Mouse (Mus musculus) heart, embryonic 12.5 days (tissue): ENCODE measurements around the gene Gm28551. TPM values are rescaled to one million over a fixed set of nuclear protein-coding genes. Genes with fewer than 3 reads are reported as not detected.
"Not testable (repeated sequence)": the region's sequence is repeated elsewhere in the genome, so short reads cannot be mapped to it uniquely, and the experiment has no call there.

Experiments used
- ATAC-seq: fragments of 200-750 bp; cut with Nextera tagmentation; 2 replicates; pipeline ENCODE4 v1.8.0; 2017; ENCODE audit warnings: moderate TSS enrichment, moderate library complexity; ENCODE audit not compliant: insufficient number of reproducible peaks, low FRiP score
- H3K27ac ChIP-seq: fragments of 300-500 bp; sonication (generic); 2 replicates; pipeline ENCODE4 v1.5.1; 2016; ENCODE audit warnings: mild to moderate bottlenecking, moderate library complexity; ENCODE audit not compliant: poor library complexity, severe bottlenecking
- H3K27me3 ChIP-seq: fragments of 300-500 bp; sonication (generic); replicated peaks from 2 replicates; pipeline ENCODE4 v1.6.1; 2016; ENCODE audit warnings: mild to moderate bottlenecking, moderate library complexity
- H3K36me3 ChIP-seq: fragments of 300-500 bp; sonication (generic); 2 replicates; pipeline ENCODE4 v1.6.1; 2016; ENCODE audit warnings: mild to moderate bottlenecking, moderate library complexity
- H3K4me1 ChIP-seq: fragments of 300-500 bp; sonication (generic); replicated peaks from 2 replicates; pipeline ENCODE4 v1.6.1; 2016; ENCODE audit warnings: mild to moderate bottlenecking
- H3K4me2 ChIP-seq: fragments of 300-500 bp; sonication (generic); 2 replicates; pipeline ENCODE4 v1.6.1; 2016; ENCODE audit warnings: mild to moderate bottlenecking, moderate library complexity
- H3K4me3 ChIP-seq: fragments of 300-500 bp; sonication (generic); 2 replicates; pipeline ENCODE4 v1.5.1; 2016; ENCODE audit warnings: mild to moderate bottlenecking
- H3K9ac ChIP-seq: fragments of 300-500 bp; sonication (generic); 2 replicates; pipeline ENCODE4 v1.6.1; 2016; ENCODE audit warnings: mild to moderate bottlenecking, moderate library complexity
- H3K9me3 ChIP-seq: fragments of 300-500 bp; sonication (generic); replicated peaks from 2 replicates; pipeline ENCODE4 v1.6.1; 2016; ENCODE audit warnings: mild to moderate bottlenecking, moderate library complexity
- WGBS: fragments of 180-500 bp; shearing (Covaris S2); methylation state at CpG from one replicate; pipeline ENCODE4 v1.1.7; 2016; 5-methylcytosine and 5-hydroxymethylcytosine counted together
- polyA plus RNA-seq: library from polyadenylated mRNA; unstranded; fragments of >200 nt; fragmentation: Nextera tagmentation; extraction: Ambion mirVana; gene quantifications from 2 replicates; pipeline ENCODE4 v1.2.1, GENCODE M21; 2016

The Gm28551 gene
- polyA plus RNA-seq: 0.13 and 0.57 TPM in 2 replicates

DNA sequence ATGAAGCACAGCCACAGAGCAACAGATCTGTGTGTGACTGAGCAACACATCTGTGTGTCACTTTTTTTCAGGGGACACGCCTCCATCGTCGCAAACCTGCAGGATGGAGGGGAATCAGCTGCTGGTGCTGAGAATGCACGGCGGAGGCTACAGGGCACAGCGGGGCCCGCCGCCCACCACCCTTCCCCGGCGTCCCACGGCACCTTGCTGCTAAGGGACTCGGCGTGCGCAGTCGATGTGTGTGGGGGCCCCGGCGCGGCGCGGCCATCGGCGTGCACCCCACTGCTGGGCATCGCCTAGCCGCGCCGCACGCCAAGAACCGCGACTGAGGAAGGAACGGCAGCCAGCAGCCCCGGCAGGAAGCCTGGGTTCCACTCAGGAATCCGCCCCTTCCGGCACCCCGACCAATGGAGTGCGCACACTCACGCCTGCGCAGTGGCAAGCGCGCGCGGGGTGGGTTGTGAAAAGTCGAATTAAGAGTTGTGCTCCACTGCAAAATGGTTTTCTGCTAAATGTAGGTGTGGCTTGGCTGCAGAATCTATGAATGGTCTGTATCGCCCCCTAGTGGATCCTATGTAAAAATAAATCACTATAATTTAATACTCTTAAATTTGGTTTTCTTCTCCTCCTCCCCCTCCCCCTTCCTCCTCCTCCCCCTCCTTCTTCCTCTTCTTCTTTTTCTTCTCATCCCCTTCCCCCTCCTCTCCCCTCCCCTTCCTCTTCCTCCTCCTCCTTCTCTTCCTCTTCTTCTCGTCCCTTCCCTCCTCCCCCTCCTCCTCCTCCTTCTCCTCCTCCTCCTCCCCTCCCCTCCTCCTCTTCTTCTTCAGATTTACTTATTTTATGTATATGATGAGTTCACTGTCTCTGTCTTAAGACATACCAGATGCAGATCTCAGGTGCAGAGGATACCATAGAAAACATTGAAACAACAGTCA lies at the start of gene Gm28551, which contains the start of the genes Asdurf and Asnsd1:
Gm28551 (minus strand) TSS at position 341 of the 935 bp plus-strand sequence.
Asdurf (minus strand) TSS at position 293 of the 935 bp plus-strand sequence.
Asnsd1 (minus strand) TSS at position 426 of the 935 bp plus-strand sequence.
- Histone ChIP-seq H3K9ac (peak within 1 kb of the TSS; percentile 92), H3K9me3 (no peaks in the 10 kb centered on the region), H3K4me2 (peak within 1 kb of the TSS; percentile 65), H3K27ac (peak within 1 kb of the TSS; percentile 80), H3K4me3 (peak within 1 kb of the TSS; percentile 85), H3K27me3 (no peaks in the 10 kb centered on the region), H3K4me1 (peaks cover 6% of the 10 kb centered on the region), H3K36me3 (peaks cover 21% of the 10 kb centered on the region)
- ATAC-seq: peak; percentile 99
- WGBS: under 1% methylated on average over 43 of the region's 44 CpGs

DNA sequence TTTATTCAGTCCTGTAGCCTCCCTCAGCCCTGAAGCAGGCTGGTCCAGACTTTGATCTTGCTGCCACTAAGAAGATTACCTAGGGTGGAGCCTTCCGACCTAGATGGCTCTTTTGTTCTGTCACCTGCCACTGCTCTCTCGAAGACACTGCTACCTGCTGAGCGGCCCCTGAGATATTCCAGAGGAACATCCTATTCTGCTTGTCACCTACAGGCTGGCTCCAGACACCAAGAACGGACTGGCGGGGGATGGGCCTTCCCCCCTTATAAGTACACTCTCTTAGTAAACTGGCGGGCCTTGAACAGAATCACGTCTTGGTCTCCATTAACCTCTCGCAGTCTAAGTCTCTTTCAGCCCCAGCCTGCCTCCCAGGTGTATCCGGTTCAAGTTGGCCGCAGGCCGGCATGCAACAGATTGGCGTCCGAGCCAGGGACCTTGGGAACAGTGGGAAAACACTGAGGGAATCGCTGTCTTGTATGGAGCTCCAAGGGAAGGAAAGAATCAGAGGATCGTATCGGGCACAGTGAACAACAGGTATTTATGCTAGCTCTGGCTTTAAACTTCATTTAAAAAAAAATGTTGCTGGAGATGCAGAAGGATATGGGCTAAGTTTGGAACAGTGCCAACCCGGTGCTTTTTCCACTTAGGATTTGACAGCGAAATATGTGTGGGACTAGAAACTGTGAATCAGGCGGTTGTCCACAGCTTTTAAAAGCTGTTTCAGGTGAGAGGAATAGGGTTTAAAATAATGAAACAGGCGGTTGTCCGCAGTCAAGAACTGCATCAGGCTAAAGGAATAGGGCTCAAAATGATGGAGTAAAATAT lies 41.7 kb upstream of the Gm28551 start:
- peak overlapping the region; percentile 57 for H3K4me2 ChIP-seq
- H3K36me3 ChIP-seq, H3K4me1 ChIP-seq, H3K27ac ChIP-seq, ATAC-seq, H3K9ac ChIP-seq, H3K27me3 ChIP-seq, H3K9me3 ChIP-seq: not testable (repeated sequence)
- WGBS: 21% methylated on average over 21 of the region's 21 CpGs
- H3K4me3 ChIP-seq: peak overlapping the region; percentile 24

DNA sequence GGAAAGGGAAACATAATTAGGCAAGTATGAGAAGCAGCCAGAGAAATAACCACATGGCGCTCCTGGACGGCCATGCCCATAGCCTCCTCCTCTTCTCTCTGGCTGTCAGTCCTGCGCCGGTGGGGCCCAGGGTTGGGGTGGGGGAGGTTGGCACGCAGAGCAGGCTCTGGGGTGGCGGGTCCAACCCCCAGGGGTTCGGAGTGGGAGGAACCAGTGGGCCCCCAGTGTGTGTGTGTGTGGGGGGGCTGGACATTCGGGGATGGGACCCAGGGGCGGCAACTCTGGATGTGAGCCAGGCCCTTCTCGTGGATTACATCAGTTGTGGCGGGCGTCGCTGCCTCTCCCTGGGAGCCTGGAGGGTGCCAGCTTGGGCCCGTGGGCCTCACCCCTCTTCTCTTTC lies 36.3 kb upstream of the Gm28551 start:
- H3K27ac ChIP-seq: no peak overlapping the region
- no peak overlapping the region for H3K9ac ChIP-seq
- WGBS: 94% methylated on average over 14 of the region's 14 CpGs
- H3K36me3 ChIP-seq: no peaks in the 10 kb centered on the region
- H3K4me1 ChIP-seq: 0 out of 2 replicates have a peak, but pooled peaks cover under 1% of the 10 kb centered on the region
- no peaks in the 10 kb centered on the region for H3K27me3 ChIP-seq
- H3K4me3 ChIP-seq: no peak overlapping the region
- no peak for ATAC-seq
- peaks cover 14% of the 10 kb centered on the region for H3K9me3 ChIP-seq
- H3K4me2 ChIP-seq: no peak overlapping the region

DNA sequence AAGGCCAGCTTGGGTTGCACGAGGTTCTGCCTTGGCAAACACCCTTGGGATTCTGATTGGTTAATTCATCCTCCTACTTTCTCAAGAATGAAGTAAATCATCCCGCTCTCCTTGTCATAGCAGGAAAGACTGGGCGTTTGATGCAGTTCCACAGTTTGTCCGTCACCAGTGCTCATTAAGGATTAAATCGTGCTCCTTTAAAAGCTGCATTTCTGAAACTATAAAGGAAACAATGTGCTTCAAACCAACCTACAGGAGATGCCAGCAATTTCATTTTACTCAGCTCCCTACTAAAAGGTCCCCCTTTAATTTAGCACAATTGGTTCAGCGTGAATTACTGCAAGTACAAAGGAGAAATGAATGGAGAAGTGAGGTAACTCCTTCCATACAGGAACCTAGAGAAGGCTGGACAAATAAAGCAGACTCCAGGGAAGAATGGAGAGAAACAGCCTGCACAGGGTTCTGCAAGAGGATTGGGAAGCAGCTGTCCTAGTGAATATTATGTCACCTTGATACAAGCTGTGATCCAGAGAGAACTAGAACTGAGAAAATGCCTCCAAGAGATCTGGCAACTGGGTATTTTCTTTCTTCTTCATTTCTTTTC lies 31.7 kb upstream of the Gm28551 start:
- H3K4me2 ChIP-seq: no peak overlapping the region
- WGBS: 79% methylated on average over 6 of the region's 6 CpGs
- H3K9ac ChIP-seq: no peak overlapping the region
- no peaks in the 10 kb centered on the region for H3K4me1 ChIP-seq
- H3K9me3 ChIP-seq: peaks cover 10% of the 10 kb centered on the region; the same call in 1 of the 2 replicates
- no peaks in the 10 kb centered on the region for H3K36me3 ChIP-seq
- ATAC-seq: no peak
- no peak overlapping the region for H3K27ac ChIP-seq
- H3K4me3 ChIP-seq: no peak overlapping the region
- H3K27me3 ChIP-seq: no peaks in the 10 kb centered on the region

DNA sequence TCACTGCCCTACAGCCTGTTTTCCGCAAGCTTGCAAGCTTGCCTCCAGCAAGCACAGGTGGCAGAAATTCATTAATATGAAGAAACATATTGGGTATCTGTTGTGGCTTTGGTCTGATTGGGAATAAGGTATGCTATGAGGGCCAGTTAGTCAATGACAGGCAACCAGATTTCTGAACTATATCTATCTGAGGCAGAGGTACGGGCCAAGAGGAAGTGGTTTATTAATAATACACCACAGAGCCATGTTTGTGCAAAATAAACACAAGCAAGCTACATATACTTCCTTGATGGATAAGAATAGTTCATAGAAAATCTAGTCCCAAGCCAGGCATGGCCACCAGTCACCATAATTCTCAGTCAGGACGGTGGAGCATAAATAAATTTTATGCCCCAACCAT lies 25.3 kb upstream of the Gm28551 start:
- Histone ChIP-seq H3K9ac (no peak overlapping the region), H3K4me3 (no peak overlapping the region), H3K9me3 (0 out of 2 replicates have a peak, but pooled peaks cover 9% of the 10 kb centered on the region), H3K4me1 (no peaks in the 10 kb centered on the region), H3K27me3 (no peaks in the 10 kb centered on the region), H3K36me3 (no peaks in the 10 kb centered on the region), H3K4me2 (no peak overlapping the region), H3K27ac (no peak overlapping the region)
- ATAC-seq: no peak
- 76% methylated on average over 3 of the region's 3 CpGs for WGBS

DNA sequence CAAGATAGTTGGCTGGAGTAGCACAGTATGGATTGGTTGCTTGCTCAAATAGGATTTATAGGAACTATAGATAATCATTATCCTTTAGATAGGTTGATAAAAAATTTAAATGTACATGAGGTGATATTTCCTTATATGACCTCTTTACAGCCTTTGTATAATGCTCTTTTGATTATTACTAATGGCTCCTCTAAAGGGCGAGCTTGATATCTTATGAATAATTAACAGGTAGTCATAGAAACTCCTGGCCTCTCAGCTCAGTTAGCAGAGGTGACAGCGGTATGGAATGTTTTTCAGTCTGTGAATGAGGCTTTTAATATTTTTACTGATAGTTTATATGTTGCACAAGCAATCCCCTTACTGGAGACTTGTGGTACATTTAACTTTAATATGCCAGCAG lies 23.5 kb upstream of the Gm28551 start:
- H3K4me2 ChIP-seq, H3K27ac ChIP-seq, H3K9me3 ChIP-seq, H3K9ac ChIP-seq, H3K27me3 ChIP-seq, ATAC-seq, H3K36me3 ChIP-seq, H3K4me3 ChIP-seq, H3K4me1 ChIP-seq: not testable (repeated sequence)
- 82% methylated on average over 2 of the region's 2 CpGs for WGBS

DNA sequence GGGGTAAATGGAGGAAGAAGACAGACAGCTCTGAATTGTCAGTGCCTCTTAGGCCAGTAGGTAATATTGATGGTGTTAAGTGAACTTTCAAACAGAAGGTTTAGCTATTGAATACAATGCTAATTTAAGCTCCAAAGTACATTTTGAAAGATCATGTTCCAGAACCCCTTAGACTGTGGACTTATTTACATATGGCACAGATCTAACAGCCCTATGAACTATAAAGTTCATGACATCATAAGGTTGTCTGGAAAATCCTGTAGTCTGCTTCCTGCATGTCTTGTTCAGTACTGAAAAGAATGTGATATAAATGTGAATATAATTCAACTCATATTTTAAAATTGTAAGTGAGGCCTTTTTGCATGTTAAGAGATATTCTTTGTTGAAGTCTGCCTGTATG lies 6.5 kb upstream of the Gm28551 start:
- Histone ChIP-seq H3K36me3 (no peaks in the 10 kb centered on the region), H3K27ac (no peak overlapping the region), H3K27me3 (no peaks in the 10 kb centered on the region), H3K4me3 (no peak overlapping the region), H3K4me2 (no peak overlapping the region), H3K9ac (no peak overlapping the region), H3K4me1 (no peaks in the 10 kb centered on the region), H3K9me3 (no peaks in the 10 kb centered on the region)
- no peak for ATAC-seq

DNA sequence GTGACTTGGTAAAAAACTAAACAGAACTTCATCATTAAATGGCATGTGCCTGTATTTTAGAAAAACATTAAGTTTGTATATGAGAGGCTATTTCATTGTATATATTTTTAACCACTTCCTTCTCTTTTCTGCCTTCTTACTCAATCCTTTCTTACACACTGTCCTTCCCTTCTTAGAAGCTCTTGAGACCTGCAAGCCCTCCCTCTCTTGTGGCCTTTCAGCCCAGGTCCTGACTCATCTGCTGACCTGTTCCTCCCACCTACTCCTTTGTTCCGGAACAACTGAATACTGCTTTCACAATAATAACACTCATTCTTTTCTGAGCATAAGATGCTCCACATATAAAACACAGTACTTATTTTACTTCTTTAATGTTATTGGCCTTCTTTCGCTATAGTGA lies 11.4 kb downstream of the Gm28551 start:
- Histone ChIP-seq H3K9me3 (peaks cover 11% of the 10 kb centered on the region; the same call in 1 of the 2 replicates), H3K4me3 (no peak overlapping the region), H3K36me3 (peaks cover 48% of the 10 kb centered on the region), H3K9ac (no peak overlapping the region), H3K4me1 (no peaks in the 10 kb centered on the region), H3K27ac (no peak overlapping the region), H3K4me2 (no peak overlapping the region), H3K27me3 (no peaks in the 10 kb centered on the region)
- ATAC-seq: no peak
- WGBS: 94% methylated on average over 2 of the region's 2 CpGs

DNA sequence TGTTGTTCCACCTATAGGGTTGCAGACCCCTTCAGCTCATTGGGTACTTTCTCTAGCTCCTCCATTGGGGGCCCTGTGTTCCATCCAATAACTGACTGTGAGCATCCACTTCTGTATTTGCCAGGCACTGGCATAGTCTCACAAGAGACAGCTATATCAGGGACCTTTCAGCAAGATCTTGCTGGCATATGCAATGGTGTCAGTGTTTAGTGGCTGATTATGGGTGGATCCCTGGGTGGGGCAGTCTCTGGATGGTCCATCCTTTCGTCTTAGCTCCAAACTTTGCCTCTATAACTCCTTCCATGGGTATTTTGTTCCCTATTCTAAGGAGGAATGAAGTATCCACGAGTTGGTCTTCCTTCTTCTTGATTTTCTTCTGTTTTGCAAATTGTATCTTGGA lies 15.1 kb downstream of the Gm28551 start:
- not testable (repeated sequence) for H3K27me3 ChIP-seq, H3K4me3 ChIP-seq, H3K4me1 ChIP-seq, H3K4me2 ChIP-seq, H3K9ac ChIP-seq, ATAC-seq, H3K27ac ChIP-seq
- Histone ChIP-seq H3K9me3 (peaks cover 19% of the 10 kb centered on the region), H3K36me3 (peaks cover 22% of the 10 kb centered on the region)
- WGBS: 60% methylated on average over 2 of the region's 2 CpGs

DNA sequence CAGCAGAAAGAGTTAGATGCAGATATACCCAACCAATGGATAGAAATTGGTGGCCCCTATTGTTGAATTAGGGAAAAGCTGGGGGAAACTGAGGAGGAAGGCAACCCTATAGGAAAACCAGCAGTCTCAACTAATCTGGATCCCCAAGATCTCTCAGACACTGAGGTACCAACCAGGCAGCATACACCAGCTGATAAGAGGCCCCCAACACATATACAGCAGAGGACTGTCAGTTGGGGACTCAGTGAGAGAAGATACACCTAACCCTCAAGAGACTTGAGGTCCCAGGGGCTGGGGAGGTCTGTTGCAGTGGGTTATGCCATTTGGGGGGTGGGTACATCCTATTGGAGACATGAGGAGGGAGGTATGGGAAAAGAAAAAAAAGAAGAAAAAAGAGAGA lies 17.0 kb downstream of the Gm28551 start:
- no peaks in the 10 kb centered on the region for H3K4me1 ChIP-seq
- H3K36me3 ChIP-seq: peaks cover 3% of the 10 kb centered on the region; the same call in 1 of the 2 replicates
- peaks cover 10% of the 10 kb centered on the region for H3K9me3 ChIP-seq
- no peak overlapping the region for H3K27ac ChIP-seq
- no peak for ATAC-seq
- H3K4me2 ChIP-seq: no peak overlapping the region
- H3K9ac ChIP-seq: no peak overlapping the region
- no peaks in the 10 kb centered on the region for H3K27me3 ChIP-seq
- no peak overlapping the region for H3K4me3 ChIP-seq

DNA sequence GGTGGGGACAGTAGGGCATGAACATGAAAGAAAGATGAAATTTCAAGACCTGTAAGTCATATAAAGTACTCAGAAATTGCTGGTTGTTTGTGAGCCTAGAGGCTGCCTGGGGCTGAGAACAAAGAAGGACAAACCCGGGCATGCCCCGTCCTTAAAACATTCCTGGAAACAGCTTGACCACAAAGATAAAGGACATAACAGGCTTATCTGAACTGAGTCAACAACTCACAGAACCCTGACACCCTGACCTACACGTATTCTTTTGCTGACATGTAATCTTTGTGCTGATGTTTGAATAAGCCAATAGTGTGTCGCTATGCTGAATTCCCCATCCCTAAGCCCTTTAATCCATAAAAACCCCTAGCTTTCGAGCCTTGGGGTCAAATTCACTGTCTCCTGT lies 18.9 kb downstream of the Gm28551 start:
- not testable (repeated sequence) for H3K4me3 ChIP-seq, H3K27me3 ChIP-seq, H3K36me3 ChIP-seq, H3K9ac ChIP-seq, ATAC-seq, H3K4me1 ChIP-seq, H3K9me3 ChIP-seq, H3K4me2 ChIP-seq, H3K27ac ChIP-seq
- 42% methylated on average over 5 of the region's 5 CpGs for WGBS
